Mouse (Mus musculus): Measurements from ENCODE around the gene Pde1c. TPM values are rescaled to one million over a fixed set of nuclear protein-coding genes. Genes with fewer than 3 reads are reported as not detected.

Gene Pde1c
- polyA plus RNA-seq, 1 experiment, result 54.3 TPM

- TF ChIP-seq CTCF (IDR thresholded peaks at IDR 0.05; ENCODE audit: control insufficient read depth, insufficient read depth, insufficient replicate concordance, low read depth, low read length) (no peak), POLR2A (IDR thresholded peaks at IDR 0.05; ENCODE audit: control insufficient read depth, low read depth, low read length) (no peak)
These were observed 195.7 kb downstream of the Pde1c start for GRCm38 (mm10) chr6:56373046-56373751.

GRCm38 (mm10) chr6:56369462-56369861, 199.4 kb downstream of the Pde1c start:
- H3K27me3 ChIP-seq (ENCODE audit: control insufficient read depth, insufficient read depth, low read length), result no peaks in the 10 kb centered on the region
- TF ChIP-seq POLR2A (IDR thresholded peaks at IDR 0.05; ENCODE audit: control insufficient read depth, low read depth, low read length) (peak; percentile 63), CTCF (IDR thresholded peaks at IDR 0.05; ENCODE audit: control insufficient read depth, insufficient read depth, insufficient replicate concordance, low read depth, low read length) (no peak)

More at GRCm38 (mm10) chr6:56373046-56373751, 195.7 kb downstream of the Pde1c start:
- H3K36me3 ChIP-seq (ENCODE audit: control insufficient read depth, insufficient read depth, low read length), result no peaks in the 10 kb centered on the region; the same call in 1 of the 2 replicates
- H3K4me1 ChIP-seq (ENCODE audit: control insufficient read depth, insufficient read depth, low read length), result peaks cover 5% of the 10 kb centered on the region
- no peak overlapping the region for H3K27ac ChIP-seq (ENCODE audit: control insufficient read depth, insufficient read depth, low read depth, low read length)
- no peak overlapping the region for H3K4me3 ChIP-seq (ENCODE audit: control insufficient read depth, low read depth, low read length)
- no peaks in the 10 kb centered on the region for H3K27me3 ChIP-seq (ENCODE audit: control insufficient read depth, insufficient read depth, low read length)

GRCm38 (mm10) chr6:56368116-56368515, 200.8 kb downstream of the Pde1c start:
- Histone ChIP-seq H3K4me1 (ENCODE audit: control insufficient read depth, insufficient read depth, low read length) (peaks cover 5% of the 10 kb centered on the region), H3K4me3 (ENCODE audit: control insufficient read depth, low read depth, low read length) (peak overlapping the region; percentile 63; the same call in 1 of the 2 replicates), H3K27me3 (ENCODE audit: control insufficient read depth, insufficient read depth, low read length) (no peaks in the 10 kb centered on the region), H3K27ac (ENCODE audit: control insufficient read depth, insufficient read depth, low read depth, low read length) (no peak overlapping the region), H3K36me3 (ENCODE audit: control insufficient read depth, insufficient read depth, low read length) (no peaks in the 10 kb centered on the region; the same call in none of the 2 replicates)
- TF ChIP-seq CTCF (IDR thresholded peaks at IDR 0.05; ENCODE audit: control insufficient read depth, insufficient read depth, insufficient replicate concordance, low read depth, low read length), result no peak
- TF ChIP-seq POLR2A (IDR thresholded peaks at IDR 0.05; ENCODE audit: control insufficient read depth, low read depth, low read length), result no peak

More at GRCm38 (mm10) chr6:56369462-56369861, 199.4 kb downstream of the Pde1c start:
- Histone ChIP-seq H3K4me3 (ENCODE audit: control insufficient read depth, low read depth, low read length) (peak overlapping the region; percentile 88), H3K36me3 (ENCODE audit: control insufficient read depth, insufficient read depth, low read length) (no peaks in the 10 kb centered on the region; the same call in none of the 2 replicates), H3K4me1 (ENCODE audit: control insufficient read depth, insufficient read depth, low read length) (peaks cover 5% of the 10 kb centered on the region), H3K27ac (ENCODE audit: control insufficient read depth, insufficient read depth, low read depth, low read length) (peak overlapping the region; percentile 92)

GRCm38 (mm10) chr6:56367257-56367656, 201.6 kb downstream of the Pde1c start:
- H3K27ac ChIP-seq (ENCODE audit: control insufficient read depth, insufficient read depth, low read depth, low read length), result no peak overlapping the region
- H3K36me3 ChIP-seq (ENCODE audit: control insufficient read depth, insufficient read depth, low read length), result no peaks in the 10 kb centered on the region; the same call in none of the 2 replicates
- no peaks in the 10 kb centered on the region for H3K27me3 ChIP-seq (ENCODE audit: control insufficient read depth, insufficient read depth, low read length)
- TF ChIP-seq CTCF (IDR thresholded peaks at IDR 0.05; ENCODE audit: control insufficient read depth, insufficient read depth, insufficient replicate concordance, low read depth, low read length), result no peak
- TF ChIP-seq POLR2A (IDR thresholded peaks at IDR 0.05; ENCODE audit: control insufficient read depth, low read depth, low read length), result no peak
- peak overlapping the region; percentile 10; the same call in 1 of the 2 replicates for H3K4me3 ChIP-seq (ENCODE audit: control insufficient read depth, low read depth, low read length)
- peaks cover 6% of the 10 kb centered on the region for H3K4me1 ChIP-seq (ENCODE audit: control insufficient read depth, insufficient read depth, low read length)

- no peaks in the 10 kb centered on the region; the same call in 1 of the 2 replicates for H3K36me3 ChIP-seq (ENCODE audit: control insufficient read depth, insufficient read depth, low read length)
These were observed 206.3 kb downstream of the Pde1c start for GRCm38 (mm10) chr6:56362650-56363049.

GRCm38 (mm10) chr6:56362128-56362545, 206.8 kb downstream of the Pde1c start:
- Histone ChIP-seq H3K4me1 (ENCODE audit: control insufficient read depth, insufficient read depth, low read length) (peaks cover 7% of the 10 kb centered on the region), H3K4me3 (ENCODE audit: control insufficient read depth, low read depth, low read length) (peak overlapping the region; percentile 39), H3K36me3 (ENCODE audit: control insufficient read depth, insufficient read depth, low read length) (no peaks in the 10 kb centered on the region; the same call in 1 of the 2 replicates), H3K27ac (ENCODE audit: control insufficient read depth, insufficient read depth, low read depth, low read length) (no peak overlapping the region), H3K27me3 (ENCODE audit: control insufficient read depth, insufficient read depth, low read length) (no peaks in the 10 kb centered on the region)
- TF ChIP-seq CTCF (IDR thresholded peaks at IDR 0.05; ENCODE audit: control insufficient read depth, insufficient read depth, insufficient replicate concordance, low read depth, low read length) (no peak), POLR2A (IDR thresholded peaks at IDR 0.05; ENCODE audit: control insufficient read depth, low read depth, low read length) (no peak)

More at GRCm38 (mm10) chr6:56362650-56363049, 206.3 kb downstream of the Pde1c start:
- Histone ChIP-seq H3K4me3 (ENCODE audit: control insufficient read depth, low read depth, low read length) (no peak overlapping the region), H3K4me1 (ENCODE audit: control insufficient read depth, insufficient read depth, low read length) (peaks cover 7% of the 10 kb centered on the region), H3K27ac (ENCODE audit: control insufficient read depth, insufficient read depth, low read depth, low read length) (no peak overlapping the region), H3K27me3 (ENCODE audit: control insufficient read depth, insufficient read depth, low read length) (no peaks in the 10 kb centered on the region)
- TF ChIP-seq CTCF (IDR thresholded peaks at IDR 0.05; ENCODE audit: control insufficient read depth, insufficient read depth, insufficient replicate concordance, low read depth, low read length) (no peak), POLR2A (IDR thresholded peaks at IDR 0.05; ENCODE audit: control insufficient read depth, low read depth, low read length) (no peak)

- H3K27ac ChIP-seq (ENCODE audit: control insufficient read depth, insufficient read depth, low read depth, low read length), result no peak overlapping the region
- H3K4me3 ChIP-seq (ENCODE audit: control insufficient read depth, low read depth, low read length), result peak overlapping the region; percentile 16; the same call in 1 of the 2 replicates
These were observed 207.4 kb downstream of the Pde1c start for GRCm38 (mm10) chr6:56361348-56362127.

More at GRCm38 (mm10) chr6:56361348-56362127, 207.4 kb downstream of the Pde1c start:
- Histone ChIP-seq H3K36me3 (ENCODE audit: control insufficient read depth, insufficient read depth, low read length) (no peaks in the 10 kb centered on the region), H3K4me1 (ENCODE audit: control insufficient read depth, insufficient read depth, low read length) (peaks cover 7% of the 10 kb centered on the region), H3K27me3 (ENCODE audit: control insufficient read depth, insufficient read depth, low read length) (no peaks in the 10 kb centered on the region)
- TF ChIP-seq POLR2A (IDR thresholded peaks at IDR 0.05; ENCODE audit: control insufficient read depth, low read depth, low read length), result no peak
- TF ChIP-seq CTCF (IDR thresholded peaks at IDR 0.05; ENCODE audit: control insufficient read depth, insufficient read depth, insufficient replicate concordance, low read depth, low read length), result no peak
